Mouse (Mus musculus): ENCODE measurements around the gene Tpbpa. TPM values are rescaled to one million over a fixed set of nuclear protein-coding genes. Genes with fewer than 3 reads are reported as not detected.
"Not testable (repeated sequence)": the region's sequence is repeated elsewhere in the genome, so short reads cannot be mapped to it uniquely, and the experiment has no call there.

Tpbpa gene
- not detected in 2 replicates for polyA plus RNA-seq (2016; fragmentation: Nextera tagmentation; extraction: Ambion mirVana)

DNA sequence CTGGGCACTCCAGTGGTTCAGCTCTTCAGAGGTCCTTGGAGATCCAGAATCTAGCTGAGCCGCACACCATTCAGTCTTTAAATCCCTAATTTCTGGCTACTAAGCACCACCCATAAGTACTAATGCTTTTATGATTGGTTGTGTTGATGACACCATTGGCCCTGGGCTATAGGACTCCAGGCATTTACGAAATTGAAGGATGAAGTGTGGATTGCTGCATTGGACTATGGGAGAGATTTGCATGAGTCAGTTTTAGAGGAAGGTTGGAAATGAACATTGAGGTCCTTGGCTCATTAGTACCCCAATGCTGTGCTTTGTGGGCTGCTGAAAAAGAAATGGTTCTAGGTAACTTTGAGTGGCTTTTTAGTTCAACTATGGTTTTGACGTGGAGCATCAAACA lies at the start of gene Tpbpa:
Gene Tpbpa (minus strand): TSS at position 101 of the 400 bp plus-strand sequence.
- H3K27me3 ChIP-seq; H3K36me3 ChIP-seq; ATAC-seq (ENCODE audit: low FRiP score); H3K4me1 ChIP-seq; H3K9ac ChIP-seq; H3K4me3 ChIP-seq; H3K27ac ChIP-seq; H3K4me2 ChIP-seq (replicated peaks): not testable (repeated sequence)
- 72% methylated on average over 3 of the region's 3 CpGs for WGBS
- H3K9me3 ChIP-seq (replicated peaks), result peaks cover 11% of the 10 kb centered on the region; the same call in 1 of the 2 replicates

DNA sequence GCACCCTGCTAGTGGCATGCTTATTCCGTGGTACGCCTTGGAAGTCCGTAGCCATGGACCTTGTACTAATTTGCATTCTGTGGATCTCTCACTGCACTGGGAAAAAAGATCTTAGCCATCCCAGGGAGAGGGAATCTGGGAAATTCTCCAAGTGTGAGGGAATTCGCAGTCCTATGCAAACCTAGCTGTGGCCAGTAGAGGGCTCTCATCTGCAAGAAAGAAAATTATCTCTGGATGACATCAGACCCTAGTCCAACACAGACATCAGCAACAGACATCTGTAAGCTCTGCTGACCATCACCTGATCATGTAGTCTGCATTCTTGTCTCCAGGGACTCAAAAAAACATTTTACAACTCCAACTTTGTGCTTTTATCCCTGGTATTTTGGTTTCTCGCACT lies 45.1 kb upstream of the Tpbpa start:
- WGBS, result 78% methylated on average over 4 of the region's 5 CpGs
- H3K9me3 ChIP-seq (replicated peaks), result not testable (repeated sequence)

DNA sequence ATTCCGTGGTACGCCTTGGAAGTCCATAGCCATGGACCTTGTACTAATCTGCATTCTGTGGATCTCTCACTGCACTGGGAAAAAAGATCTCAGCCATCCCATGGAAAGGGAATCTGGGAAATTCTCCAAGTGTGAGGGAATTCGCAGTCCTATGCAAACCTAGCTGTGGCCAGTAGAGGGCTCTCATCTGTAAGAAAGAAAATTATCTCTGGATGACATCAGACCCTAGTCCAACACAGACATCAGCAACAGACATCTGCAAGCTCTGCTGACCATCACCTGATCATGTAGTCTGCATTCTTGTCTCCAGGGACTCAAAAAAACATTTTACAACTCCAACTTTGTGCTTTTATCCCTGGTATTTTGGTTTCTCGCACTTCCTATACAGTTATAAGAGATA lies 30.5 kb upstream of the Tpbpa start:
- H3K9me3 ChIP-seq (replicated peaks); H3K4me3 ChIP-seq; H3K27me3 ChIP-seq; ATAC-seq (ENCODE audit: low FRiP score); H3K9ac ChIP-seq; H3K4me2 ChIP-seq (replicated peaks); H3K27ac ChIP-seq; H3K36me3 ChIP-seq; H3K4me1 ChIP-seq: not testable (repeated sequence)
- 67% methylated on average over 4 of the region's 4 CpGs for WGBS

More for the DNA sequence above, 45.1 kb upstream of the Tpbpa start:
- ATAC-seq (ENCODE audit: low FRiP score); H3K36me3 ChIP-seq; H3K27ac ChIP-seq; H3K4me3 ChIP-seq; H3K4me2 ChIP-seq (replicated peaks); H3K27me3 ChIP-seq; H3K9ac ChIP-seq; H3K4me1 ChIP-seq: not testable (repeated sequence)

DNA sequence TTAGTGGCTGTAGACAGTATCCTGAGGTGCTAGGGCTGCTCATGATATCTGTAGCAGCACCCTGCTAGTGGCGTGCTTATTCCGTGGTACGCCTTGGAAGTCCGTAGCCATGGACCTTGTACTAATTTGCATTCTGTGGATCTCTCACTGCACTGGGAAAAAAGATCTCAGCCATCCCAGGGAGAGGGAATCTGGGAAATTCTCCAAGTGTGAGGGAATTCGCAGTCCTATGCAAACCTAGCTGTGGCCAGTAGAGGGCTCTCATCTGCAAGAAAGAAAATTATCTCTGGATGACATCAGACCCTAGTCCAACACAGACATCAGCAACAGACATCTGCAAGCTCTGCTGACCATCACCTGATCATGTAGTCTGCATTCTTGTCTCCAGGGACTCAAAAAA lies 22.2 kb upstream of the Tpbpa start:
- ATAC-seq (ENCODE audit: low FRiP score); H3K27me3 ChIP-seq; H3K4me1 ChIP-seq; H3K4me3 ChIP-seq; H3K4me2 ChIP-seq (replicated peaks); H3K9ac ChIP-seq; H3K36me3 ChIP-seq; H3K27ac ChIP-seq: not testable (repeated sequence)
- WGBS, result 37% methylated on average over 4 of the region's 5 CpGs
- peaks cover 16% of the 10 kb centered on the region for H3K9me3 ChIP-seq (replicated peaks)

DNA sequence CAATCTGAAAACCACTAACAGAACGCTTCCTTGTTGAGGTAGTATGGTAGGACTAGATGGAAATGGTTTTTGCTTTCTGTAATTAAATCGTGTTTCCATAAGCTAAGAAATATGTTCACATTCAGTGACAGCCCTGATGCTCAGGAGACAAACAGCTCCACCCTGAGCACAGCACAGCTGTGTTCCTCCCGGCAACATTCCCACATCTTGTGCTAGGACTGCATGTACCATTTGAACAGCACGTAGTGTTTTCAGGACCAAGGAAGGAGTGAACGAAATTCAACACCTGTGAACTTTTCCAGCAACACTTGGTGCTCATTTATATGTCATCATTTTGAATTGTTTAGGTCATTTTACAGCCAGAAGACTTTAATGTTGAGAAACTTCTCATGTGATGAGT lies 19.9 kb upstream of the Tpbpa start:
- Histone ChIP-seq H3K4me3 (no peak overlapping the region), H3K27me3 (no peaks in the 10 kb centered on the region), H3K4me2 (replicated peaks) (no peak overlapping the region), H3K9ac (no peak overlapping the region), H3K27ac (no peak overlapping the region), H3K36me3 (no peaks in the 10 kb centered on the region), H3K9me3 (replicated peaks) (peaks cover 22% of the 10 kb centered on the region), H3K4me1 (no peaks in the 10 kb centered on the region)
- no peak for ATAC-seq (ENCODE audit: low FRiP score)
- 73% methylated on average over 5 of the region's 5 CpGs for WGBS

DNA sequence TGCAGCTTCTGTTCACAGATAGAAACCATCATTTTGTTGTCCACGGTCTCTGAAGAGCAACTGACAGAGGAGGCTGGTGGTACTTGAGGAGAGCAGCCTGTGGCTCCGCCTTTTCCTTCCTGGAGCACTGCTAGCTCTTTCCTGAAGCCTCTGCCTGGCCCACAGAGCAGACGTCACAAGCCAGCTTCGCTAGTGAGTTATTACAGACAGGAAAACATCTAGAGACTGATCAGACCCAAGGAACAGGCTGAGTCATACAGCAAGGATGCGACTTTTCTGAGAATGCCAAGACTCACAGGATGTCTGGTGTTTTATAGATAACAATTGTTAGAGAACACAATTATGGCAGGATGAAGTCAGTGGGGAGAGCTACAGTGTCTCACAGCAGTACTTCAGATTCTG lies 5.3 kb downstream of the Tpbpa start, which contains the start of the genes Gm49391 and Ctla2a:
Gene Gm49391 (minus strand): TSS at position 72 of the 402 bp plus-strand sequence.
Gene Ctla2a (minus strand): TSS at position 126 of the 402 bp plus-strand sequence.
- no peak for ATAC-seq (ENCODE audit: low FRiP score)
- no peak within 1 kb of the TSS for H3K27ac ChIP-seq

DNA sequence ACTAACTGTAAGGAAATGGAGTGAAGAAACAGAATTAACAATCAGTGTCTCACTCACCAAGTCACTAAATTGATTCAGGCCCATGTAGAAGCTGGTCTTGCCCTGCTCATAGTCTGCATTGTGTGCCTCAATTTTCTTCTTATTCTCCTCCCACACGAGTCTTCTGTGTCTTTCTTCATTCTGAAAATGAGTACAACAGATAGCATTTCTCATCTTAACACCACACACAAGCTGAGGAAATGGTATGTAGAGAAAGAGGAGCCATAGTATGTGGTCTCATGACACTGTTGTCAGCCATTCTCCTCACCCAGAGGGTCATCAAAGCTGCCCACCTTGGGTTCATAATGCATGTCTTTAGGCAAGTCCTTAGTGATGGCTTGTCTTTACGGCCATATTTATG lies 6.3 kb downstream of the Tpbpa start, which contains the start of gene Gm49393:
Gene Gm49393 (minus strand): TSS at position 101 of the 400 bp plus-strand sequence.
- ATAC-seq (ENCODE audit: low FRiP score); H3K36me3 ChIP-seq; H3K4me2 ChIP-seq (replicated peaks); H3K27ac ChIP-seq; H3K27me3 ChIP-seq; H3K9ac ChIP-seq; H3K4me3 ChIP-seq; H3K9me3 ChIP-seq (replicated peaks); H3K4me1 ChIP-seq: not testable (repeated sequence)
- WGBS, result 69% methylated on average over 2 of the region's 2 CpGs

More for the DNA sequence above, 5.3 kb downstream of the Tpbpa start, which contains the start of the genes Gm49391 and Ctla2a:
- Histone ChIP-seq H3K4me3 (no peak within 1 kb of the TSS), H3K9ac (no peak within 1 kb of the TSS), H3K9me3 (replicated peaks) (peaks cover 10% of the 10 kb centered on the region), H3K27me3 (no peaks in the 10 kb centered on the region), H3K4me2 (replicated peaks) (no peak within 1 kb of the TSS), H3K4me1 (no peaks in the 10 kb centered on the region), H3K36me3 (no peaks in the 10 kb centered on the region)
- WGBS, result 72% methylated on average over 5 of the region's 5 CpGs

DNA sequence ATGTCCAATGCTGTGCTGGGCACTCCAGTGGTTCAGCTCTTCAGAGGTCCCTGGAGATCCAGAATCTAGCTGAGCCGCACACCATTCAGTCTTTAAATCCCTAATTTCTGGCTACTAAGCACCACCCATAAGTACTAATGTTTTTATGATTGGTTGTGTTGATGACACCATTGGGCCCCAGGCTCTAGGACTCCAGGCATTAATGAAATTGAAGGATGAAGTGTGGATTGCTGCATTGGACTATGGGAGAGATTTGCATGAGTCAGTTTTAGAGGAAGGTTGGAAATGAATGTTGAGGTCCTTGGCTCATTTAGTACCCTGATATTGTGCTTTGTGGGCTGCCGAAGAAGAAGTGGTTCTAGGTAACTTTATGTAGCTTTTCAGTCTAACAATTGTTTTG lies 37.0 kb downstream of the Tpbpa start, which contains the start of gene Tpbpb:
Gene Tpbpb (minus strand): TSS at position 101 of the 400 bp plus-strand sequence.
- H3K4me2 ChIP-seq (replicated peaks); H3K27me3 ChIP-seq; H3K4me1 ChIP-seq; H3K9me3 ChIP-seq (replicated peaks); H3K36me3 ChIP-seq; ATAC-seq (ENCODE audit: low FRiP score); H3K4me3 ChIP-seq; H3K27ac ChIP-seq; H3K9ac ChIP-seq: not testable (repeated sequence)
- 90% methylated on average over 2 of the region's 2 CpGs for WGBS

DNA sequence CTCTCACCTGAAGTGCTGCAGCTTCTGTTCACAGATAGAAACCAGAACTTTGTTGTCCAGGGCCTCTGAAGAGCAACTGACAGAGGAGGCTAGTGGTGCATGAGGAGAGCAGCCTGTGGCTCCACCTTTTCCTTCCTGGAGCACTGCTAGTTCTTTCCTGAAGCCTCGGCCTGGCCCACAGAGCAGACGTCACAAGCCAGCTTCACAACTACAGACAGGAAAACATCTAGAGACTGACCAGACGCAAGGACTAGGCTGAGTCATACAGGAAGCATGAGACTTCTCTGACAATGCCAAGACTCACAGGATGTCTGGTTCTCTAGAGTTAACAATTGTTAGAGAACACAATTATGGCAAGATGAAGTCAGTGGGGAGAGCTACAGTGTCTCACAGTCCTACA lies 44.5 kb downstream of the Tpbpa start, which contains the start of gene Ctla2b:
Gene Ctla2b (minus strand): TSS at position 120 of the 400 bp plus-strand sequence.
- WGBS, result 91% methylated on average over 3 of the region's 3 CpGs
- Histone ChIP-seq H3K9ac (no peak within 1 kb of the TSS), H3K4me1 (no peaks in the 10 kb centered on the region), H3K27me3 (no peaks in the 10 kb centered on the region), H3K4me2 (replicated peaks) (no peak within 1 kb of the TSS), H3K27ac (no peak within 1 kb of the TSS), H3K36me3 (no peaks in the 10 kb centered on the region), H3K9me3 (replicated peaks) (peaks cover 6% of the 10 kb centered on the region; the same call in 1 of the 2 replicates), H3K4me3 (no peak within 1 kb of the TSS)
- ATAC-seq (ENCODE audit: low FRiP score), result no peak

DNA sequence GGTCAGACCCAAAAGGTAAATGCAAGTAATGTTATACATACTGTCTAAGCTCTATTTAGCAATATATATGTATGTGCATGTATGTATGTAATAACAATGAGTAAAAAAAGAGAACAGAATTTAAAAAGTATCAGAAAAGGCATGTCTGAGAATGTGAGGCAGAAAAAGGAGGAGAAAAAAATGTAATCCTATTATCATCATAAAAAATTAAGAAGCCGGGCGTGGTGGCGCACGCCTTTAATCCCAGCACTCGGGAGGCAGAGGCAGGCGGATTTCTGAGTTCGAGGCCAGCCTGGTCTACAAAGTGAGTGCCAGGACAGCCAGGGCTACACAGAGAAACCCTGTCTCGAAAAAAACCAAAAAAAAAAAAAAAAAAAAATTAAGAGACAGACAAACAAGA lies 45.0 kb downstream of the Tpbpa start, which contains the start of gene Gm49392:
Gene Gm49392 (minus strand): TSS at position 101 of the 400 bp plus-strand sequence.
- H3K27ac ChIP-seq; H3K4me2 ChIP-seq (replicated peaks); H3K4me1 ChIP-seq; H3K36me3 ChIP-seq; H3K4me3 ChIP-seq; H3K9ac ChIP-seq; H3K27me3 ChIP-seq; H3K9me3 ChIP-seq (replicated peaks); ATAC-seq (ENCODE audit: low FRiP score): not testable (repeated sequence)
- WGBS, result 84% methylated on average over 8 of the region's 8 CpGs

DNA sequence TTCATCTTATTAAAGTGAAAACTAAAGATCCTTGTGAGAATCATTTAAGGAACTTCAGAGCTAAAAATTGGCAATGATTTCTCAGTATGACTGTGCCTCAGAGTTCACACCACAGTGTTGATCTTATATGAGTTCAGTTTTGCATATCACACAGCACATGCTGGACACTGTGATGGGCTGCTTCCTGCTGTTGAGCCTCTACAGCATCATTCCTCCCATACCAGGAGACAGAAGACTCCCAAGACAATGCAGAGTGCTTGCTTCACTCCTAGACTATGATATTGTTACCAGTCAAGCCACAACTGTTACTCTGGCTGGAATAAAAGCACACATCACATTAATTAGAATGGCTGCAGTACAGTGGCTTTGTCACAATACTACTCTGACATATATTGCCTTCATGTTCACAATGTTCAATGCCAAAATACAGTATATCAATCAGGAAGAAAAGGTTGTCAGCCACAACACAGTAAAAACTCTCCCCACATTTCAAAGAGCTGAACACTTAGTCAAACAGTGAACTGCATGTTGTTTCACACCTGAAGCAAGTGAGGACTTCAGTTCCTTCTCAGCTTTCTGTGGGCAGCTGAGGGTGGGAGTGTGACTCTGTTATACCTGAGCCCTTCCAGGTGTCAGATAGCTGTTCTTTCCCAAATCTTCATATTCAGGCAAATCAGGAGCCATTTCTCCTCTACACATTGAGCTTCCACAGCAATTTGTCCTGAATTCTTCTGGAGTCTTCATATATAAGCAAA lies 46.2 kb downstream of the Tpbpa start:
- no peak overlapping the region for H3K4me2 ChIP-seq (replicated peaks)
- no peaks in the 10 kb centered on the region for H3K36me3 ChIP-seq
- H3K4me3 ChIP-seq, result no peak overlapping the region
- peaks cover 6% of the 10 kb centered on the region; the same call in 1 of the 2 replicates for H3K9me3 ChIP-seq (replicated peaks)
- H3K27me3 ChIP-seq, result no peaks in the 10 kb centered on the region
- ATAC-seq (ENCODE audit: low FRiP score), result no peak
- H3K4me1 ChIP-seq, result no peaks in the 10 kb centered on the region
- no peak overlapping the region for H3K27ac ChIP-seq
- H3K9ac ChIP-seq, result no peak overlapping the region

DNA sequence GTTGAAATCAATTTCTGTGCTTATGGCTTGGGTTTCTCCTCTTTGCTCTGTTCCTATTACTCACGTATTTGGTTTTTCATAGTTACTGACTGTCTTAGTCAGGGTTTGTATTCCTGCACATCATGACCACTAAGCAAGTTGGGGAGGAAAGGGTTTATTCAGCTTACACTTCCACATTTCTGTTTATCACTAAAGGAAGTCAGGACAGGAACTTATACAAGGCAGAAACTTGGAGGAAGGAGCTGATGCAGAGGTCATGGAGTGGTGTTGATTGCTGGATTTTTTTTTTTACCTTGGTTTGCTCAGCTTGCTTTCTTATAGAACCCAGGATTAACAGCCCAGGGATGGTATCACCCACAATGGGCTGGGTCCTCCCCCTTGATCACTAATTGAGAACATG lies 49.5 kb downstream of the Tpbpa start:
- Histone ChIP-seq H3K36me3 (no peaks in the 10 kb centered on the region), H3K4me2 (replicated peaks) (no peak overlapping the region), H3K9me3 (replicated peaks) (peaks cover 2% of the 10 kb centered on the region; the same call in 1 of the 2 replicates), H3K9ac (no peak overlapping the region), H3K4me3 (no peak overlapping the region), H3K27ac (no peak overlapping the region), H3K27me3 (no peaks in the 10 kb centered on the region), H3K4me1 (no peaks in the 10 kb centered on the region)
- 92% methylated on average over 1 of the region's 1 CpGs for WGBS
- ATAC-seq (ENCODE audit: low FRiP score), result no peak

Measured in hindbrain, embryonic 12.5 days (tissue).